Mouse (Mus musculus) forebrain, embryonic 11.5 days (tissue): ENCODE measurements at regions not wholly inside any gene's neighbourhood (a gene's known extent, or its start where the extent isn't known, plus 50 kb on each side); places are given as distances from the start of the nearest gene placed in this dataset.

Source experiments
- ATAC-seq: fragments of 200-750 bp; cut with Nextera tagmentation; replicated peaks from 2 replicates; pipeline ENCODE4 v1.8.0; 2017; ENCODE audit warnings: moderate TSS enrichment; ENCODE audit not compliant: low FRiP score
- DNase-seq: peaks from one replicate; pipeline ENCODE4 v3.0.0-alpha.2; 2017; ENCODE audit warnings: low spot score
- H3K27ac ChIP-seq: fragments of 300-500 bp; sonication (generic); 2 replicates; pipeline ENCODE4 v1.5.1; 2014; ENCODE audit warnings: low read depth, low read length
- H3K27me3 ChIP-seq: fragments of 300-500 bp; sonication (generic); 2 replicates; pipeline ENCODE4 v1.6.1; 2014; ENCODE audit warnings: mild to moderate bottlenecking, low read length, mixed read lengths; ENCODE audit not compliant: control insufficient read depth, insufficient read depth
- H3K36me3 ChIP-seq: fragments of 300-500 bp; sonication (generic); 2 replicates; pipeline ENCODE4 v1.6.1; 2014; ENCODE audit warnings: mild to moderate bottlenecking, low read length, moderate library complexity, mixed read lengths; ENCODE audit not compliant: control insufficient read depth, insufficient read depth
- H3K4me1 ChIP-seq: fragments of 300-500 bp; sonication (generic); replicated peaks from 2 replicates; pipeline ENCODE4 v1.6.1; 2014; ENCODE audit warnings: low read length, mixed read lengths; ENCODE audit not compliant: control insufficient read depth, insufficient read depth
- H3K4me2 ChIP-seq: fragments of 300-500 bp; sonication (generic); 2 replicates; pipeline ENCODE4 v1.6.1; 2014; ENCODE audit warnings: low read depth, mild to moderate bottlenecking, low read length, moderate library complexity, mixed read lengths; ENCODE audit not compliant: severe bottlenecking
- H3K4me3 ChIP-seq: fragments of 300-500 bp; sonication (generic); 2 replicates; pipeline ENCODE4 v1.5.1; 2014; ENCODE audit warnings: low read depth, low read length
- H3K9ac ChIP-seq: fragments of 300-500 bp; sonication (generic); 2 replicates; pipeline ENCODE4 v1.6.1; 2014; ENCODE audit warnings: low read length
- H3K9me3 ChIP-seq: fragments of 300-500 bp; sonication (generic); 2 replicates; pipeline ENCODE4 v1.6.1; 2016; ENCODE audit warnings: low read length, mixed read lengths; ENCODE audit not compliant: control insufficient read depth
- WGBS: fragments of 180-500 bp; shearing (Covaris S2); extraction: QIAGEN DNeasy Blood & Tissue Kit; methylation state at CpG from one replicate; pipeline ENCODE4 v1.1.7; 2014; 5-methylcytosine and 5-hydroxymethylcytosine counted together

DNA sequence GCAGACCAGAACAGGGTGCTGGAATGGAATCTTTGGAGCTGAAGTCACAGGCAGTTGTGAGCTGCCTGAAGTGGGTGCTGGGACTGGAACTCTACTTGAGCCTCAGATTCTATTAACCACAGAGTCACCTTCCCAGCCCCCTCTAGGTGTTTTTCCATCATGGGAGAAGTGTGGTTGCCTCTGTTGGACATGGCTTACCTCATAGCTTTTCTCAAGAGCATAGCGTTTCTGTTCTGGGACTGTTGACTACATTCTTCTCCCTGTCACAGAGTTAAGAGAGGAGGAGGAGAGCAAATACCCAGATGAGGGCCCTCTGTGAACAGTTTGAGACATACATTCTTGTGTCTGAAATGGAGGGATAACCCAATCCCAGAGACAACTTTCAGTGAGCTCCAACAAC lies 81.5 kb upstream of the Tas2r119 start:
- Histone ChIP-seq H3K4me1 (no peaks in the 10 kb centered on the region), H3K27ac (no peak overlapping the region), H3K4me2 (no peak overlapping the region), H3K4me3 (no peak overlapping the region), H3K9me3 (no peaks in the 10 kb centered on the region), H3K36me3 (no peaks in the 10 kb centered on the region), H3K9ac (no peak overlapping the region), H3K27me3 (no peaks in the 10 kb centered on the region)
- WGBS, result 95% methylated on average over 1 of the region's 1 CpGs
- ATAC-seq (no peak), DNase-seq (no peak)

DNA sequence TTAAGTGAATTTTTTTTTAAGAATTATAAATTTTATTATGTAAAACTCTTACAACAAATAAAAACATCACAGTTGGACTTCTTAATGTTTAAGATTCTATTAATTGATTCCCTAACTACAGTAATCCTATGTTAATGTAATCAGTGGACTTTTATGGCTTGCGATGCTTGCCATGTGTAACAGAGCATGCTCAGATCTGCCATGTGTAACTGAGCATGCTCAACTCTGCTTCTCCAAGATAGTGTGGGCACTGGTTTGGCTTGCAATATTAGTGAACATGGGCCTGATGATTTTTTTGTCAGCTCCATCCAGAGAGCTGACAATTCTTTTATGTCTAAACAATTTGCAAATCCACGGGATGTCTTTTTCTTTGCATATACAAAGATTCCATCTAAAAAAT lies 66.4 kb upstream of the Tas2r119 start:
- no peaks in the 10 kb centered on the region for H3K27me3 ChIP-seq
- WGBS, result 93% methylated on average over 2 of the region's 2 CpGs
- H3K9me3 ChIP-seq, result no peaks in the 10 kb centered on the region
- H3K27ac ChIP-seq, result no peak overlapping the region
- DNase-seq (no peak), ATAC-seq (no peak)
- no peak overlapping the region for H3K4me2 ChIP-seq
- no peaks in the 10 kb centered on the region for H3K4me1 ChIP-seq
- no peaks in the 10 kb centered on the region for H3K36me3 ChIP-seq
- no peak overlapping the region for H3K4me3 ChIP-seq
- no peak overlapping the region for H3K9ac ChIP-seq
